Mouse (Mus musculus) forebrain, embryonic 11.5 days (tissue): ENCODE measurements around the gene Alyref. TPM values are rescaled to one million over a fixed set of nuclear protein-coding genes. Genes with fewer than 3 reads are reported as not detected.

Source experiments
- ATAC-seq: fragments of 200-750 bp; cut with Nextera tagmentation; replicated peaks from 2 replicates; pipeline ENCODE4 v1.8.0; 2017; ENCODE audit warnings: moderate TSS enrichment; ENCODE audit not compliant: low FRiP score
- DNase-seq: peaks from one replicate; pipeline ENCODE4 v3.0.0-alpha.2; 2017; ENCODE audit warnings: low spot score
- H3K27ac ChIP-seq: fragments of 300-500 bp; sonication (generic); 2 replicates; pipeline ENCODE4 v1.5.1; 2014; ENCODE audit warnings: low read depth, low read length
- H3K27me3 ChIP-seq: fragments of 300-500 bp; sonication (generic); 2 replicates; pipeline ENCODE4 v1.6.1; 2014; ENCODE audit warnings: mild to moderate bottlenecking, low read length, mixed read lengths; ENCODE audit not compliant: control insufficient read depth, insufficient read depth
- H3K36me3 ChIP-seq: fragments of 300-500 bp; sonication (generic); 2 replicates; pipeline ENCODE4 v1.6.1; 2014; ENCODE audit warnings: mild to moderate bottlenecking, low read length, moderate library complexity, mixed read lengths; ENCODE audit not compliant: control insufficient read depth, insufficient read depth
- H3K4me1 ChIP-seq: fragments of 300-500 bp; sonication (generic); replicated peaks from 2 replicates; pipeline ENCODE4 v1.6.1; 2014; ENCODE audit warnings: low read length, mixed read lengths; ENCODE audit not compliant: control insufficient read depth, insufficient read depth
- H3K4me2 ChIP-seq: fragments of 300-500 bp; sonication (generic); 2 replicates; pipeline ENCODE4 v1.6.1; 2014; ENCODE audit warnings: low read depth, mild to moderate bottlenecking, low read length, moderate library complexity, mixed read lengths; ENCODE audit not compliant: severe bottlenecking
- H3K4me3 ChIP-seq: fragments of 300-500 bp; sonication (generic); 2 replicates; pipeline ENCODE4 v1.5.1; 2014; ENCODE audit warnings: low read depth, low read length
- H3K9ac ChIP-seq: fragments of 300-500 bp; sonication (generic); 2 replicates; pipeline ENCODE4 v1.6.1; 2014; ENCODE audit warnings: low read length
- H3K9me3 ChIP-seq: fragments of 300-500 bp; sonication (generic); 2 replicates; pipeline ENCODE4 v1.6.1; 2016; ENCODE audit warnings: low read length, mixed read lengths; ENCODE audit not compliant: control insufficient read depth
- WGBS: fragments of 180-500 bp; shearing (Covaris S2); extraction: QIAGEN DNeasy Blood & Tissue Kit; methylation state at CpG from one replicate; pipeline ENCODE4 v1.1.7; 2014; 5-methylcytosine and 5-hydroxymethylcytosine counted together
- polyA plus RNA-seq: library from polyadenylated mRNA; unstranded; fragments of >200 nt; fragmentation: Nextera tagmentation; extraction: Ambion mirVana; gene quantifications from 2 replicates; pipeline ENCODE4 v1.2.1, GENCODE M21; 2014

The Alyref gene
- polyA plus RNA-seq, 1 experiment from 2014 or later, result 808 TPM

GRCm38 (mm10) chr11:120581490-120582267 is 16.5 kb downstream of the Alyref start, which contains the start of gene Arhgdia:
TSS of gene Arhgdia (minus strand) at chr11:120581624.
- DNase-seq, result peak; percentile 95
- Histone ChIP-seq H3K9me3 (peaks cover 3% of the 10 kb centered on the region; the same call in 1 of the 2 replicates), H3K36me3 (peaks cover 28% of the 10 kb centered on the region), H3K27me3 (no peaks in the 10 kb centered on the region), H3K9ac (peak within 1 kb of the TSS; percentile 80), H3K27ac (peak within 1 kb of the TSS; percentile 84), H3K4me2 (peak within 1 kb of the TSS; percentile 87), H3K4me3 (peak within 1 kb of the TSS; percentile 97), H3K4me1 (peaks cover 10% of the 10 kb centered on the region)
- peak; percentile 63 for ATAC-seq
- WGBS, result 6% methylated on average over 69 of the region's 75 CpGs

GRCm38 (mm10) chr11:120580871-120581331 is 17.3 kb downstream of the Alyref start:
- ATAC-seq (peak; percentile 20), DNase-seq (peak; percentile 69)
- H3K4me2 ChIP-seq, result peak overlapping the region; percentile 87
- H3K36me3 ChIP-seq, result peaks cover 25% of the 10 kb centered on the region
- WGBS, result under 1% methylated on average over 44 of the region's 44 CpGs
- H3K4me1 ChIP-seq, result peaks cover 10% of the 10 kb centered on the region
- peaks cover 3% of the 10 kb centered on the region; the same call in 1 of the 2 replicates for H3K9me3 ChIP-seq
- peak overlapping the region; percentile 84 for H3K27ac ChIP-seq
- H3K9ac ChIP-seq, result peak overlapping the region; percentile 80
- peak overlapping the region; percentile 97 for H3K4me3 ChIP-seq
- no peaks in the 10 kb centered on the region for H3K27me3 ChIP-seq

- DNase-seq (no peak), ATAC-seq (no peak)
- no peak overlapping the region for H3K27ac ChIP-seq
- H3K9me3 ChIP-seq, result peaks cover 3% of the 10 kb centered on the region; the same call in 1 of the 2 replicates
- H3K4me2 ChIP-seq, result peak overlapping the region; percentile 87
- peak overlapping the region; percentile 97 for H3K4me3 ChIP-seq
- WGBS, result 70% methylated on average over 7 of the region's 7 CpGs
- peaks cover 10% of the 10 kb centered on the region for H3K4me1 ChIP-seq
- H3K36me3 ChIP-seq, result peaks cover 22% of the 10 kb centered on the region
- no peaks in the 10 kb centered on the region for H3K27me3 ChIP-seq
- H3K9ac ChIP-seq, result peak overlapping the region; percentile 80
Observed at GRCm38 (mm10) chr11:120580190-120580589, 18.0 kb downstream of the Alyref start.

GRCm38 (mm10) chr11:120579316-120580107 is 18.7 kb downstream of the Alyref start:
- peaks cover 20% of the 10 kb centered on the region for H3K36me3 ChIP-seq
- 63% methylated on average over 15 of the region's 15 CpGs for WGBS
- ATAC-seq, result no peak
- peaks cover 10% of the 10 kb centered on the region for H3K4me1 ChIP-seq
- peak overlapping the region; percentile 87 for H3K4me2 ChIP-seq
- peak overlapping the region; percentile 97 for H3K4me3 ChIP-seq
- peaks cover 3% of the 10 kb centered on the region; the same call in 1 of the 2 replicates for H3K9me3 ChIP-seq
- DNase-seq, result peak; percentile 90
- no peak overlapping the region for H3K27ac ChIP-seq
- H3K9ac ChIP-seq, result peak overlapping the region; percentile 30
- H3K27me3 ChIP-seq, result no peaks in the 10 kb centered on the region

- Histone ChIP-seq H3K4me3 (no peak overlapping the region), H3K27me3 (no peaks in the 10 kb centered on the region), H3K9ac (no peak overlapping the region), H3K4me2 (no peak overlapping the region), H3K27ac (no peak overlapping the region), H3K9me3 (no peaks in the 10 kb centered on the region; the same call in 1 of the 2 replicates), H3K4me1 (peaks cover 13% of the 10 kb centered on the region), H3K36me3 (peaks cover 16% of the 10 kb centered on the region)
- ATAC-seq (no peak), DNase-seq (no peak)
- WGBS, result 87% methylated on average over 11 of the region's 11 CpGs
Observed at GRCm38 (mm10) chr11:120578694-120579243, 19.4 kb downstream of the Alyref start.

GRCm38 (mm10) chr11:120578024-120578693 is 20.0 kb downstream of the Alyref start:
- 90% methylated on average over 10 of the region's 10 CpGs for WGBS
- peaks cover 13% of the 10 kb centered on the region for H3K4me1 ChIP-seq
- no peak overlapping the region for H3K4me2 ChIP-seq
- no peak overlapping the region for H3K4me3 ChIP-seq
- peaks cover 16% of the 10 kb centered on the region for H3K36me3 ChIP-seq
- H3K27ac ChIP-seq, result no peak overlapping the region
- H3K27me3 ChIP-seq, result no peaks in the 10 kb centered on the region
- no peak overlapping the region for H3K9ac ChIP-seq
- H3K9me3 ChIP-seq, result no peaks in the 10 kb centered on the region
- ATAC-seq (no peak), DNase-seq (no peak)

- DNase-seq, result no peak
- Histone ChIP-seq H3K4me3 (no peak overlapping the region), H3K36me3 (peaks cover 16% of the 10 kb centered on the region), H3K27me3 (no peaks in the 10 kb centered on the region), H3K4me2 (no peak overlapping the region), H3K4me1 (peaks cover 13% of the 10 kb centered on the region), H3K9ac (no peak overlapping the region), H3K27ac (no peak overlapping the region), H3K9me3 (no peaks in the 10 kb centered on the region)
- no peak for ATAC-seq
- 78% methylated on average over 7 of the region's 7 CpGs for WGBS
Observed at GRCm38 (mm10) chr11:120577211-120578023, 20.7 kb downstream of the Alyref start.
